Mouse (Mus musculus) midbrain, postnatal 0 days (tissue): Measurements from ENCODE around the gene Rab31. TPM values are rescaled to one million over a fixed set of nuclear protein-coding genes. Genes with fewer than 3 reads are reported as not detected.

Source experiments
- ATAC-seq: fragments of 200-750 bp; cut with Nextera tagmentation; 2 replicates; pipeline ENCODE4 v1.8.0; 2017; ENCODE audit warnings: moderate number of reproducible peaks, mild to moderate bottlenecking, moderate TSS enrichment, moderate library complexity; ENCODE audit not compliant: low FRiP score
- DNase-seq: peaks from one replicate; pipeline ENCODE4 v3.0.0-alpha.2; 2015; ENCODE audit warnings: low spot score
- H3K27ac ChIP-seq: fragments of 300-500 bp; sonication (generic); 2 replicates; pipeline ENCODE4 v1.5.1; 2014; ENCODE audit warnings: low read depth, mild to moderate bottlenecking, low read length, mixed read lengths
- H3K27me3 ChIP-seq: fragments of 300-500 bp; sonication (generic); 2 replicates; pipeline ENCODE4 v1.6.1; 2014; ENCODE audit warnings: low read length, control low read depth, mixed read lengths; ENCODE audit not compliant: insufficient read depth
- H3K36me3 ChIP-seq: fragments of 300-500 bp; sonication (generic); 2 replicates; pipeline ENCODE4 v1.6.1; 2014; ENCODE audit warnings: low read length, control low read depth, mixed read lengths; ENCODE audit not compliant: insufficient read depth
- H3K4me1 ChIP-seq: fragments of 300-500 bp; sonication (generic); 2 replicates; pipeline ENCODE4 v1.6.1; 2014; ENCODE audit warnings: mild to moderate bottlenecking, control low read depth, antibody characterized with exemption, low read length, mixed read lengths; ENCODE audit not compliant: insufficient read depth
- H3K4me2 ChIP-seq: fragments of 300-500 bp; sonication (generic); 2 replicates; pipeline ENCODE4 v1.6.1; 2014; ENCODE audit warnings: low read depth, mild to moderate bottlenecking, low read length, mixed read lengths; ENCODE audit not compliant: poor library complexity, severe bottlenecking
- H3K4me3 ChIP-seq: fragments of 300-500 bp; sonication (generic); 2 replicates; pipeline ENCODE4 v1.5.1; 2014; ENCODE audit warnings: low read depth, mild to moderate bottlenecking, low read length, moderate library complexity
- H3K9ac ChIP-seq: fragments of 300-500 bp; sonication (generic); replicated peaks from 2 replicates; pipeline ENCODE4 v1.6.1; 2014; ENCODE audit warnings: mild to moderate bottlenecking, low read length, moderate library complexity, mixed read lengths; ENCODE audit not compliant: poor library complexity, severe bottlenecking
- H3K9me3 ChIP-seq: fragments of 300-500 bp; sonication (generic); 2 replicates; pipeline ENCODE4 v1.6.1; 2016; ENCODE audit warnings: low read length, control low read depth
- CTCF ChIP-seq: IDR thresholded peaks from 2 replicates; pipeline ENCODE4 v1.5.1; 2016; ENCODE audit warnings: antibody characterized with exemption, mild to moderate bottlenecking
- WGBS: fragments of 180-500 bp; shearing (Covaris S2); extraction: QIAGEN DNeasy Blood & Tissue Kit; methylation state at CpG from one replicate; pipeline ENCODE4 v1.1.7; 2014; 5-methylcytosine and 5-hydroxymethylcytosine counted together
- polyA plus RNA-seq: library from polyadenylated mRNA; unstranded; fragments of >200 nt; fragmentation: Nextera tagmentation; extraction: Ambion mirVana; gene quantifications from 2 replicates; pipeline ENCODE4 v1.2.1, GENCODE M21; 2015
- total RNA-seq: library from RNA; depleted of rRNA; stranded (reverse); fragments of >200 nt; gene quantifications from 2 replicates; pipeline ENCODE4 v1.2.3, GENCODE M21; 2014

The Rab31 gene
- total and polyA plus RNA-seq, 2 experiments from 2014 or later, result 67.6 to 88.1 TPM

DNA sequence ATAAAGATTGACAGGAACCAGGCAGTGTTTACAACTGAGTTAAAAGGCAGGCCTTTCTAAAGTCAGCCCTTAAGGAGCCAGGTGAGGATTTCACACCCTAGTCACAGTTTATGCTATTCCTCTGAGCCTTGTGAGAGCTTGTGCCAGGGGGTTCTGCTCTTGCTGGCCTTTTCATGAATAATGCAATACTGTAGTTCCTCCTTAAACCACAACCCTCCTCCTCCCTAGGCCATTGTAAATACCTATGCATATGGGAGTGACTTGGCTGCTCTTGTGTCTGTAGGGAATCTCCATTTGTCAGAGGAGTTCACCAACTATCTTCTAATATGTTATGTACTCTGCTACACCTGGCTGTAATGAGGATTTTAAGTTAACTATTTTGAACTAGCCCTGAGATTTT, 13.2 kb upstream of the Rab31 start:
- Histone ChIP-seq H3K27ac (no peak overlapping the region), H3K4me2 (no peak overlapping the region), H3K36me3 (no peaks in the 10 kb centered on the region), H3K4me1 (peaks cover 6% of the 10 kb centered on the region), H3K9me3 (no peaks in the 10 kb centered on the region), H3K9ac (no peak overlapping the region), H3K27me3 (no peaks in the 10 kb centered on the region), H3K4me3 (no peak overlapping the region)
- ATAC-seq, result no peak
- no peak for DNase-seq
- TF ChIP-seq CTCF, result no peak

GRCm38 (mm10) chr17:65784610-65785140, 12.1 kb upstream of the Rab31 start:
- H3K9ac ChIP-seq, result peak overlapping the region; percentile 20; the same call in 1 of the 2 replicates
- H3K4me3 ChIP-seq, result peak overlapping the region; percentile 98
- H3K4me1 ChIP-seq, result peaks cover 6% of the 10 kb centered on the region
- no peak overlapping the region for H3K27ac ChIP-seq
- 62% methylated on average over 8 of the region's 8 CpGs for WGBS
- no peak for TF ChIP-seq CTCF
- no peaks in the 10 kb centered on the region for H3K36me3 ChIP-seq
- H3K9me3 ChIP-seq, result no peaks in the 10 kb centered on the region
- no peak for ATAC-seq
- DNase-seq, result no peak
- no peaks in the 10 kb centered on the region for H3K27me3 ChIP-seq
- peak overlapping the region; percentile 69 for H3K4me2 ChIP-seq

- H3K4me1 ChIP-seq, result peaks cover 6% of the 10 kb centered on the region
- DNase-seq (peak; percentile 84), ATAC-seq (peak; percentile 79)
- H3K4me3 ChIP-seq, result peak overlapping the region; percentile 98
- peak overlapping the region; percentile 69 for H3K4me2 ChIP-seq
- WGBS, result under 1% methylated on average over 45 of the region's 135 CpGs
- no peaks in the 10 kb centered on the region for H3K27me3 ChIP-seq
- H3K27ac ChIP-seq, result peak overlapping the region; percentile 98
- no peaks in the 10 kb centered on the region for H3K36me3 ChIP-seq
- TF ChIP-seq CTCF, result no peak
- peak overlapping the region; percentile 98 for H3K9ac ChIP-seq
- no peaks in the 10 kb centered on the region for H3K9me3 ChIP-seq
These were observed 10.9 kb upstream of the Rab31 start for GRCm38 (mm10) chr17:65783182-65784161.

DNA sequence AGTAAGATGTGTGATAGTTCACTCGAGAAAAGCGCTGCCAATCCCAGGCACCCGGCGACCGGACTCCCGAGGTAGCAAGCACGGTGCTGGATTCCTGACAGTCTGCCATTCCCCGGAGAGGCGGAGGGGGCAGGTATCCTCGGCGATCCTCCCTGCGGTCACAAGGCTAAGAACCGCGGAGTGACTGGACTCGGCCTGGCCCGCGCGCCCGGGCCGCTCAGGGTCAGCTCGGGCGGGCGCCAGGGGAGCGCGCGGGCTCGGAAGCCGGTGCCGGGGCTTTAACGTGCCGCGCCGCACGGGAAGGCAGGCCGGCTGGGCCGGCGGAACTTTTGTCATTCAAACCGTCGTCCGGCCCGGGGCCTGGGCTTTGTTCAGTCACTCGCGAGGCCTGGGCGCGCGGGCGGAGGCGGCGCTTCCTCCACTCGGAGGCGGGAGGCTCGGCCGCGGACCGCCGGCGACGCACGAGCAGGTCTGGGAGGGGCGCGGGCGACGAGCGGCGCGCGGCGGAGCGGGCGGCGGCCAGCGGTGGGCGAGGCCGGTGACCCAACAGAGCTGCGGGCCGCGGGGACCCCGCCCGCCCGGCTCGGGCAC, 10.1 kb upstream of the Rab31 start, which contains the start of gene Ppp4r1:
Gene Ppp4r1 (plus strand): TSS at position 23 of the 591 bp plus-strand sequence.
- under 1% methylated on average over 53 of the region's 81 CpGs for WGBS
- H3K27ac ChIP-seq, result peak within 1 kb of the TSS; percentile 98
- H3K4me3 ChIP-seq, result peak within 1 kb of the TSS; percentile 98

DNA sequence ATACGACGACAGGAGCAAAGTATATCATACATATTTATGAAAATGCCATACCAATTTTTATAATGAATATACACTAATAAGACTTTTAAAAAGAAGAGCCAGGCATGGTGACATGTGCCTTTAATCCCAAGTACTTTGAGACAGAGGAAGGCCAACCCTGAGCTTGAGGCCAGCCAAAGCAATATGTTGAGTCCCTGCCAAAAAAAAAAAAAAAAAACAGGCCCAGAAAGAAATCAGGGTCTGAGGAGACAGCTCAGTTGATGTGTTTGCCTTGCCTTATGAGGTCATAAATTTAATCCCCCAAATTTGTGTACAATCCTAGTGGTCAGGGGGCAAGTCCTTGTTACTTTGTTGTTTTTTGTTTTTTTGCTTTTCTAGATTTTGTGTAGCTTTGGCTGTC, 8.4 kb upstream of the Rab31 start:
- H3K36me3 ChIP-seq, result no peaks in the 10 kb centered on the region
- no peak overlapping the region for H3K4me3 ChIP-seq
- TF ChIP-seq CTCF, result no peak
- DNase-seq (no peak), ATAC-seq (no peak)
- H3K9ac ChIP-seq, result no peak overlapping the region
- H3K27ac ChIP-seq, result no peak overlapping the region
- no peaks in the 10 kb centered on the region for H3K27me3 ChIP-seq
- H3K4me1 ChIP-seq, result peaks cover 6% of the 10 kb centered on the region
- 81% methylated on average over 2 of the region's 2 CpGs for WGBS
- H3K9me3 ChIP-seq, result no peaks in the 10 kb centered on the region
- H3K4me2 ChIP-seq, result no peak overlapping the region

More for the DNA sequence above, 10.1 kb upstream of the Rab31 start, which contains the start of gene Ppp4r1:
- H3K9me3 ChIP-seq, result no peaks in the 10 kb centered on the region
- no peaks in the 10 kb centered on the region for H3K36me3 ChIP-seq
- H3K4me1 ChIP-seq, result peaks cover 6% of the 10 kb centered on the region
- ATAC-seq (peak; percentile 84), DNase-seq (peak; percentile 83)
- H3K4me2 ChIP-seq, result peak within 1 kb of the TSS; percentile 69
- TF ChIP-seq CTCF, result peak; percentile 26; the same call in 1 of the 2 replicates
- peak within 1 kb of the TSS; percentile 98 for H3K9ac ChIP-seq
- H3K27me3 ChIP-seq, result no peaks in the 10 kb centered on the region
